Mouse (Mus musculus) testis, adult 2 months (tissue): ENCODE data around the gene Tspan18.

Experiments
- CTCF ChIP-seq: fragments of 200-500 bp; IDR thresholded peaks from 2 replicates; pipeline ENCODE4 v1.5.1; 2012; ENCODE audit warnings: low read depth, mild to moderate bottlenecking, inconsistent platforms, low read length, moderate library complexity; ENCODE audit not compliant: control insufficient read depth, insufficient read depth, insufficient replicate concordance
- POLR2A ChIP-seq: fragments of 200-500 bp; IDR thresholded peaks from 2 replicates; pipeline ENCODE4 v1.6.1; 2012; ENCODE audit warnings: low read depth, mild to moderate bottlenecking, inconsistent platforms, low read length, moderate library complexity; ENCODE audit not compliant: control insufficient read depth

DNA sequence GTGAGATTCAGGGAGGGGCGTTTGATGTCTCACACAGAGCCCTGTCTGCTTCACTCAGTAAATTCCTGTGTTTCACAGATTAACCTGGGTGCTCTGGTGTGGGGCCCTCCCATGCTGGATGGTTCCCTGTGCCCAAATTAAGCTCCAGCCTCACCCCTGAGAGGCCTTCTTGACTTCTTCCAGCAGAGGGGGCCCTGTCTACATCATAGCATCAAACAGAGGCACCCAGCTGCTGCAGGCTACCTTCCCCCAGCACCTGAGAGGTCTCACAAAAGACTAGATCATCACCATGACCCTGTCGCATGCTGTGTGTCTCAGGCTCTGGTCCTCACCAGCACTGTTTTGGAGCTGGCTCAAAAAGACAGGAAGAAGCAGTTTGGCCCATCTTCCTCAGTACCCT lies 121.9 kb downstream of the Tspan18 start:
- TF ChIP-seq POLR2A, result no peak
- TF ChIP-seq CTCF, result no peak
